Mouse (Mus musculus) urinary bladder, postnatal 10 days (tissue): ENCODE results near the gene Gm973.

Experiments used
- DNase-seq: peaks from one replicate; pipeline ENCODE4 v3.0.0; 2022; ENCODE audit warnings: low spot score

Gene Gm973

DNA sequence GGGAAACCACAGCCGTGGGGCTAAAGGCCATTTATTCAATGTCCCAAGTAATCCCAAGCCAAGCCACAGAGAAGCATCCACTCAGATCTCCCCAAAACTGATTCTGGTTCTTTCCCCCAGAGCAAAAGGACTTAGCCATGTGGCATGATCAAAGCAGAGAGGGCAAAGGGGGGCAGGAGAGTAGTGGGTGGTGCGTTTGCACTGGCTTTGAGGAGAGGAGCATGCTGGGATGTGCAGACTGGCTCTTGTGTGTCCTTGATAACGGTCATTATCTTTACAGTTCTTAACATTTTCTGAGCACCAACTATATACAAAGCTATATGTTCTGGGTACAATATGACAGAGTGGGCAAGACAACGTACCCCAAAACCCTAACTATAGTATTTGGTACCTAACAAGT, 23.6 kb upstream of the Gm973 start:
- no peak for DNase-seq

GRCm38 (mm10) chr1:59495970-59496369, 20.1 kb upstream of the Gm973 start:
- DNase-seq, result no peak

DNA sequence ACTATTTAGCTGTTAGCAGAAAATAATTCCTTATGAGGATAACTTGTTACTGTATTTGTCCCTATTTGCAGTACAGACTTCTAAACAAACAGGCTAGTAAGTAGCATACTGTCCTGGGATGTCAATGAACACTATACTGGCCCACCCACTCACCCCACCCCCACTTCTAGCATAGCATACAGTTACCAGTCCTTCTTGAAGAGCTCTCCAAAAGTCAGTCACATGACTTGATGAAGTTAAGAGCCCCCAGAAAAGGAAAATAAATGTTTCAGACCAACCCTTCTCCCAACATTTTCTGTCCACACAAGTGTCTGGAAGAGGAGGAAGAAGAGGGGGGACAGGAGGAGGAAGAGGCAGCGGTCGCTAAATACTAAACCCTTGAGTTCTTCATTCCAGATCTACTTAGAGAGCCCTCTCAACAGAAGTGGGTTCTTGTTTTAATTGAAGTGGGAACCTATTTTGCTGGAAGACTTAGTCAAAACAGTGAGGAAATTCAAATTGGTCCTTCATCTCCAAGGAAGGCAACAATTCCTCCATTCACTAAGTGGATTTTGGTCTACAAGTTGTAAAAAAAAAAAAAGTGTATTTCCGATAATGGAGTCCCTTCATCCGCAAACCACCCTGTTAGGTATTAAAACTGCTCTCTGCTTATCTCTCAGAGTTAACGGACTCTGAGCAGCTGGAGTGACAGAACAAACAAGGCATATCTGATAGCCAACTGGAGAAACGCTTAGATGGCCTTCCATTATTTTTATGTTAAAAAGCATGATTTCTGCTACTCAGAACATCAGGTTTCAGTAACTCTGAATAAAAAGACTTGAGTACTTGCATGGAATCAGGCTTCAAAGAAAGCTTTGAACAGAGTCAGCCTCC, 18.1 kb upstream of the Gm973 start:
- no peak for DNase-seq

- no peak for DNase-seq
Measured at GRCm38 (mm10) chr1:59499327-59499726, 16.7 kb upstream of the Gm973 start.

- no peak for DNase-seq
Measured at GRCm38 (mm10) chr1:59502355-59502754, 13.7 kb upstream of the Gm973 start.

DNA sequence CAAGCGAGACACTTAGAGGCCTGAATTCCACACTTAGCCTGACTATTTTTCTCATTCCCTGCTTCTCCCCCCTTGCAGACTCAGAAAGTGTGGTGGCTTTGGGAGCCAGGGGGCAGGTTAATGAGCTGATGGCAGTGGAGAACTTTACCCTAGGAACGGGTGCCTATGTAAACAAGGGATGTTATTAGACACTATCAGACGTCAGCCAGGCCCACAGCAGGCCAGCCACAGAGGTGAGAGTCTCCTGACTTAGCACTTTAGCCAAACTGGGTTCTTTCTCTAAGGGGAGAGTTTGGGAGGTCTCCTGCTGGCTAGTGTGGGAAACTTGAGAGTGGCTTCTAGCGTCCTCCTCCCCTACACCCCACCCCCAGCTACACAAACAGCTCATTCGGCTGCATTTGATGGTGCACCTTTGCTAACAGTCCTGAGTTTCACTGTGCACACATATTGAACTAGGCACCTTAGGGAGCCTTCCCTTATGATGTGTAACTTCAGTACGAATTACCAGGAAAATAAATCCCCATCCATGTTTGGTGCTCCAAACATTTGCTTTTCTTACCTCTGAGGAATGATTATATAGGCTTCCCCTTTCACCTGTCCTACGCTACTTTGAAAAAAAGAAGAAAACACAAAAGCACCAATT, 12.3 kb upstream of the Gm973 start:
- no peak for DNase-seq

- DNase-seq, result no peak
Measured at GRCm38 (mm10) chr1:59504302-59504700, 11.8 kb upstream of the Gm973 start.

DNA sequence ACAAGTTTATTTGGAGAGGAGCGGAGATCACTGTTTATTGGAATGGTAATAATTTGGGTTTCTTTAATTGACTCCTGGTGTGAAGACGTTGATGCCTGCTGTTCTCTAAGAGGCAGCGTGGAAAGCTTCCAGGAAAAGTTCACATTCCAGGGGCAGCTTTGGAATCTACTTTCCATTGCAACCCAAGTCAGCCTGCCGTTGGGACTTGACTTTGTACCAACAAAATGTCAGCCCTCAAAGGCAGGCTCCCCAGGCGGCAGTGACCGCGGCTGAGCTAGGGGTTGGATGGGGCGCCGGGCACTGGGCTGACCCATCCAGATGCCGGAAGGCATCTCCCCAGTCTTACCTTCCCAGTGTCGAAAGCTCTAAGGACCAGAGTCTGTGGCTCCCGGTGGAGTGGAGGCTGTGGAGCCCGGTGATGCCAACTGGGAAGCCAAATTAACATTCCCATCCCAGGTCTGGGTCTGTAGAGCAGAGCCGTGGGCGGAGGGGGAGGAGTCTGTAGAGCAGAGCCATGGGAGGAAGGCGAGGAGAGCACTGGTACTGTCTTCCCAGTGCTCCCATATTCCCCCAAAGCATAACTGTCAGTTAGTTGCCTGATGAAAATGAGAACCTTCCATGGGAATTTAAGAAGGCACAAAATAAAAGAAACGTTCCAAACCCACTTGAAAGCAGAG, 7.5 kb upstream of the Gm973 start:
- no peak for DNase-seq

- DNase-seq, result no peak
Measured at GRCm38 (mm10) chr1:59511566-59512270, 4.3 kb upstream of the Gm973 start.

GRCm38 (mm10) chr1:59520226-59520837, 4.3 kb downstream of the Gm973 start:
- no peak for DNase-seq

DNA sequence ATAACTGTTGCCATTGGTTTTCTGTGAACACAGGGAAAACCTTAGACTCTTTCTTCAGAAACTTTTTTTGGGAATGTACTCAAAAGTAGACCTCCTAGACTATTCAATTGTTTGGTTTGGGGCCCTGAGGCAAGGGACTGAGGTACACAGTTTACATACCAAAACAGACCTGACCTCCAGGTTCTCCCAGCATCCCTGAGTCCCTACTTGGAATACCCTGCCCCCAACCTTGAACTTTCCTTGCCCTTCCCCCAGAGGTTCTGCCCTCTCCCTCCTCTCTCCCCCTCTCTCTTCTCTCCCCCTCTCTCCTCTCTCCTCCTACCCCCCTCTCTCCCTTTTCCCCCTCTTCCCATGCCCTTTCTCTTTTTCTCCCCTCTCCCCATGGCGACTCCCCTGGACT, 6.4 kb downstream of the Gm973 start:
- no peak for DNase-seq

GRCm38 (mm10) chr1:59523378-59523958, 7.4 kb downstream of the Gm973 start:
- DNase-seq, result no peak

GRCm38 (mm10) chr1:59524071-59524470, 8.0 kb downstream of the Gm973 start:
- no peak for DNase-seq

- DNase-seq, result no peak
Measured at GRCm38 (mm10) chr1:59524759-59525158, 8.7 kb downstream of the Gm973 start.

DNA sequence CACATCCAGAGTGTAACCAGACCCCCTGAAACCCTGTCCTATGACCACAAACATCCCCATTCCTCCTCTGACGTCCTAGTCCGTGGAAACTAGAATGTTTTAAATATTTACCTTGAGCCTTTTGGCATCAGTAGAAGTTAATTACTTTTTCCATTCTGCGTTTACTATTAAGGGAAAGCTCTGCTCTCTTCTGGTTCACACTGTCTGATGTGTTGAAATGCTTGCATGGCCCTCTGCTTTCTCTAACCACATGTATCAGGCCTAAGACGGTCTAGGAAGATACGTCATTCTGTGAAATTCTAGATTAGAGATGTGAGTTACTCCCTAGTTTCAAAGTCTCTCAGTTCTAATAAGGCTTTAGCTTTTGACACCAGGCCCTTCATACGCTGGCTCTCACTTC, 11.2 kb downstream of the Gm973 start:
- no peak for DNase-seq

DNA sequence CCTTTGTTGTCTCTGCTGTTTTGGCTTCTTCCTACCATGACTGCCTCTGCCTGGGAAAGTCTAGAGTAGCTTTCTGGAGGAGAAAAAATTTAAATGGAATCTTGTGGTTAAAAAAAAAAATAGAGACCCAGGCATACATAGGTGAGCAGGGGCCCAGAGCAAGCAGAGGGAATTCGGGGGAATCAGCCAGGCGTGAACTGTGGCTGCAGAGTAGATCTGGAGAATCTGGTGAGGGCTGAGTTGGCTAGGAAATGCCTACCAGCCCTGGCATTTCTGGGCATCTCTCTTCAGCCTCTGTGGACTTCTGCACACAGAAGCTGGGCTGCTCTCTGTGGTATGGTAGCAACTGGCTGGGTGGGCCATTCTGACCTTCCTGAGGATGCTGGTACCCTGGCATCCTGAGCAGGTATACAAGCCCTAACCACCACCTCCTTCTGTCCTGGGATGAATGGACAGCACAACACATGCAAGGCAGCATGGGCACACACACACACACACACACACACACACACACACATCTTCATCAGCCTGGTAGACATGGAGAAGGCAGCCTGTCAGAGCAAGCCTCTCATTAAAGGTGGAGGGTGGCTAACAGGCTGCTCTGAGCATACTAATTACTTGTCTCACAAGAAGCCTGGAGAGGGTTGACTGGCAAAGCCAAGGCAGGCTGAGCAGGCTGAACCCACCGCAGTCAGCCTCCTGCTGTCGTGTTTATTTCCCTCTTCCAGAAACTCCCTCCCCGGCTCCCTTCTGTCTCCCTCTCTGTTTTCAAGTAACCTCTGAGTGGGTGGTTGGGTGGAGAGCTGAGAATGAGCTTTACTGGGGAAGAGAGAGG, 19.1 kb downstream of the Gm973 start:
- DNase-seq, result no peak

DNA sequence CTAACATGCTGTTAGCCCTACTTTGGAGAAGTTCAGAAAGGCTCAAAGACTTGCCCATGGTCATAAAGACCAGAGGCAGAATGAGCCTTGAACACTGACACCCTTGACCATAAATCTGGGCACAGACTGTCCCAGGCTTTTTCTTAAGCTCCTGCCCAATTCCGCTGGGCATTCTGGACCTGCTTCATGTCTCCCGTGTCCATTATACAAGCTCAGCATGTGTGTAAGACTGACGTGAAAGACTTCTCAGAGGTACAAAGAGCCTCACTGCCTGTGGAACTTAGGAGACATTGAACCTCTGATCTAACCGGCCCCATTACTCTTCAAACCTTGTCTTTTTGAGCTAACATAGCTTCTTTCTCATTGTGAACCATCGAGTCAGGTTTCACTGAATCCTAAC, 22.3 kb downstream of the Gm973 start:
- DNase-seq, result no peak

- DNase-seq, result no peak
Measured at GRCm38 (mm10) chr1:59540537-59541148, 24.6 kb downstream of the Gm973 start.

- DNase-seq, result no peak
Measured at GRCm38 (mm10) chr1:59541271-59542020, 25.4 kb downstream of the Gm973 start.
